Mouse (Mus musculus): ENCODE measurements around the gene Aco2.

Gene Aco2

GRCm38 (mm10) chr15:81921255-81921654, 49.1 kb downstream of the Aco2 start:
- DNase-seq, result no peak

GRCm38 (mm10) chr15:81924933-81925332, 52.8 kb downstream of the Aco2 start:
- no peak for DNase-seq

- DNase-seq, result peak; percentile 93 to 94
Measured at GRCm38 (mm10) chr15:81925760-81926445, 53.8 kb downstream of the Aco2 start, which contains the start of gene Polr3h. Polr3h (minus strand) TSS chr15:81926240.

- no peak for DNase-seq
Measured at GRCm38 (mm10) chr15:81926446-81926822, 54.3 kb downstream of the Aco2 start.

- DNase-seq, result no peak
Measured at GRCm38 (mm10) chr15:81927741-81928140, 55.6 kb downstream of the Aco2 start.

GRCm38 (mm10) chr15:81928277-81928676, 56.2 kb downstream of the Aco2 start:
- DNase-seq, result no peak

- peak; percentile 36 to 46 for DNase-seq
Measured at GRCm38 (mm10) chr15:81932951-81933470, 60.9 kb downstream of the Aco2 start.

GRCm38 (mm10) chr15:81933986-81934385, 61.9 kb downstream of the Aco2 start:
- DNase-seq, result no peak

- no peak for DNase-seq
Measured at GRCm38 (mm10) chr15:81935869-81936637, 63.9 kb downstream of the Aco2 start.

- no peak for DNase-seq
Measured at GRCm38 (mm10) chr15:81936679-81937078, 64.6 kb downstream of the Aco2 start, which contains the start of gene Csdc2. Csdc2 (plus strand) TSS chr15:81936759.

- no peak for DNase-seq
Measured at GRCm38 (mm10) chr15:81937098-81937972, 65.2 kb downstream of the Aco2 start.

GRCm38 (mm10) chr15:81938246-81938645, 66.1 kb downstream of the Aco2 start:
- DNase-seq, result no peak

GRCm38 (mm10) chr15:81939157-81939715, 67.1 kb downstream of the Aco2 start:
- DNase-seq, result no peak

GRCm38 (mm10) chr15:81939774-81940173, 67.7 kb downstream of the Aco2 start:
- no peak for DNase-seq

GRCm38 (mm10) chr15:81940219-81940618, 68.1 kb downstream of the Aco2 start:
- no peak for DNase-seq

- no peak for DNase-seq
Measured at GRCm38 (mm10) chr15:81941010-81941409, 68.9 kb downstream of the Aco2 start.

- no peak for DNase-seq
Measured at GRCm38 (mm10) chr15:81943176-81943749, 71.2 kb downstream of the Aco2 start.

GRCm38 (mm10) chr15:81949076-81949475, 77.0 kb downstream of the Aco2 start:
- DNase-seq, result no peak

- DNase-seq, result no peak
Measured at GRCm38 (mm10) chr15:81949476-81950131, 77.5 kb downstream of the Aco2 start.

GRCm38 (mm10) chr15:81950716-81951115, 78.6 kb downstream of the Aco2 start:
- no peak for DNase-seq

- DNase-seq, result no peak
Measured at GRCm38 (mm10) chr15:81951159-81951558, 79.0 kb downstream of the Aco2 start.

- DNase-seq, result no peak
Measured at GRCm38 (mm10) chr15:81952310-81952709, 80.2 kb downstream of the Aco2 start.

All from thymus, adult 18-20 months (tissue).